Mouse (Mus musculus) midbrain, embryonic 16.5 days (tissue): ENCODE results near the gene Sparc. TPM values are rescaled to one million over a fixed set of nuclear protein-coding genes. Genes with fewer than 3 reads are reported as not detected.

Experiments used
- ATAC-seq: fragments of 200-750 bp; cut with Nextera tagmentation; 2 replicates; pipeline ENCODE4 v1.8.0; 2017; ENCODE audit warnings: moderate TSS enrichment
- H3K27ac ChIP-seq: fragments of 300-500 bp; sonication (generic); 2 replicates; pipeline ENCODE4 v1.5.1; 2014; ENCODE audit warnings: mild to moderate bottlenecking, low read length, mixed read lengths
- H3K27me3 ChIP-seq: fragments of 300-500 bp; sonication (generic); 2 replicates; pipeline ENCODE4 v1.6.1; 2014; ENCODE audit warnings: low read depth, low read length, mixed read lengths; ENCODE audit not compliant: control insufficient read depth, insufficient read depth
- H3K36me3 ChIP-seq: fragments of 300-500 bp; sonication (generic); 2 replicates; pipeline ENCODE4 v1.6.1; 2014; ENCODE audit warnings: mild to moderate bottlenecking, low read length, moderate library complexity, mixed read lengths; ENCODE audit not compliant: control insufficient read depth, insufficient read depth
- H3K4me1 ChIP-seq: fragments of 300-500 bp; sonication (generic); 2 replicates; pipeline ENCODE4 v1.6.1; 2014; ENCODE audit warnings: mild to moderate bottlenecking, low read length, mixed read lengths; ENCODE audit not compliant: control insufficient read depth, insufficient read depth
- H3K4me2 ChIP-seq: fragments of 300-500 bp; sonication (generic); 2 replicates; pipeline ENCODE4 v1.6.1; 2014; ENCODE audit warnings: mild to moderate bottlenecking, low read length, mixed read lengths
- H3K4me3 ChIP-seq: fragments of 300-500 bp; sonication (generic); 2 replicates; pipeline ENCODE4 v1.5.1; 2014; ENCODE audit warnings: low read depth, mild to moderate bottlenecking, low read length, moderate library complexity, mixed read lengths
- H3K9ac ChIP-seq: fragments of 300-500 bp; sonication (generic); 2 replicates; pipeline ENCODE4 v1.6.1; 2014; ENCODE audit warnings: low read depth, low read length, mixed read lengths
- H3K9me3 ChIP-seq: fragments of 300-500 bp; sonication (generic); replicated peaks from 2 replicates; pipeline ENCODE4 v1.6.1; 2014; ENCODE audit warnings: mild to moderate bottlenecking, low read length, mixed read lengths; ENCODE audit not compliant: control insufficient read depth, poor library complexity, severe bottlenecking
- WGBS: fragments of 180-500 bp; shearing (Covaris S2); extraction: QIAGEN DNeasy Blood & Tissue Kit; methylation state at CpG from one replicate; pipeline ENCODE4 v1.1.7; 2014; 5-methylcytosine and 5-hydroxymethylcytosine counted together
- polyA plus RNA-seq: library from polyadenylated mRNA; unstranded; fragments of >200 nt; fragmentation: Nextera tagmentation; extraction: Ambion mirVana; gene quantifications from 2 replicates; pipeline ENCODE4 v1.2.1, GENCODE M21; 2015

The Sparc gene
- 426 and 452 TPM in 2 replicates for polyA plus RNA-seq

DNA sequence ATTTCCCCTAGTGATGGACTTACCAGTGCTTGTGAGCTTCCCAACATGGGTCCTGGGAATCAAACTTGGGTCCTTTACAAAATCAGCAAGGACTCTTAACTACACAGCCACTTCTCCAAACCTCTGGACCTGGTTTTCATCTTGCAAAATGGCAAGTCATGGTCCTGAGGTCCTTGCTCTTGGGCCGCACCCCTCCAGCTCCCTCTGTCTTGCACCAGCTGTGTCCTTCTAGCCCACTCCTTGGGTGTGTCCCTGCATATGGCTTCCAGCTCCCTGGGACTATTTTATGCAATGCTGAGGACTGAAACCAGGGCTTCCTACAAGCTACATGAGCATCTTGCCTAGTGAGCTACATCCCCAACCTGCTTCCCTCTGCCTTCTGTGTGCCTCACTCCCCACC lies at the start of gene Sparc:
Gene Sparc, minus strand, starts transcription at position 206 of the 400 bp plus-strand sequence.
- 100% methylated on average over 1 of the region's 1 CpGs for WGBS
- H3K27me3 ChIP-seq, result no peaks in the 10 kb centered on the region
- no peak within 1 kb of the TSS for H3K9ac ChIP-seq
- peak within 1 kb of the TSS; percentile 39; the same call in 1 of the 2 replicates for H3K27ac ChIP-seq
- no peak for ATAC-seq
- no peaks in the 10 kb centered on the region for H3K9me3 ChIP-seq
- peaks cover 21% of the 10 kb centered on the region for H3K4me1 ChIP-seq
- H3K4me2 ChIP-seq, result no peak within 1 kb of the TSS
- H3K4me3 ChIP-seq, result no peak within 1 kb of the TSS
- H3K36me3 ChIP-seq, result no peaks in the 10 kb centered on the region

DNA sequence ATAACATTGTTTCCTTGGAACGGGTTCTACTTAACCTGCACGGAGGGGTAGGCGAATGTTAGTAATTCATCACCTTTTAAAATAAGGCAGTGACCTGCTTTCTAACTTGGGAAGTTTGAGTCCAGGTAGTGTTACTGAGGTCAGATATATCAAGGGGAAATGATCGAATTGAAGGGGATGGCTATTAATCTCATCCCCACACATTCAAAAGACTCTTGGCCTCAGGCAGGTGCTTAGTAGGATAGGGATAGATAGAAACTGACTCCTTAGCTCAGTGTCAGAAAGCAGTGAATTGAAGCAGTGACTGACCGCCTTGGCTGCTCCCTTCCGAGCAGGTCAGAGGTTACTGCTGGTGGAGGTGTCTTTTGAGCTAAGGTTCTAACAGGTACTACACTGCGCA lies 48.5 kb upstream of the Sparc start:
- peak overlapping the region; percentile 80; the same call in 1 of the 2 replicates for H3K4me3 ChIP-seq
- 95% methylated on average over 7 of the region's 7 CpGs for WGBS
- no peak overlapping the region for H3K27ac ChIP-seq
- H3K4me1 ChIP-seq, result peaks cover 25% of the 10 kb centered on the region
- H3K36me3 ChIP-seq, result no peaks in the 10 kb centered on the region
- no peaks in the 10 kb centered on the region for H3K27me3 ChIP-seq
- ATAC-seq, result no peak
- peak overlapping the region; percentile 86 for H3K4me2 ChIP-seq
- no peak overlapping the region for H3K9ac ChIP-seq
- no peaks in the 10 kb centered on the region for H3K9me3 ChIP-seq

DNA sequence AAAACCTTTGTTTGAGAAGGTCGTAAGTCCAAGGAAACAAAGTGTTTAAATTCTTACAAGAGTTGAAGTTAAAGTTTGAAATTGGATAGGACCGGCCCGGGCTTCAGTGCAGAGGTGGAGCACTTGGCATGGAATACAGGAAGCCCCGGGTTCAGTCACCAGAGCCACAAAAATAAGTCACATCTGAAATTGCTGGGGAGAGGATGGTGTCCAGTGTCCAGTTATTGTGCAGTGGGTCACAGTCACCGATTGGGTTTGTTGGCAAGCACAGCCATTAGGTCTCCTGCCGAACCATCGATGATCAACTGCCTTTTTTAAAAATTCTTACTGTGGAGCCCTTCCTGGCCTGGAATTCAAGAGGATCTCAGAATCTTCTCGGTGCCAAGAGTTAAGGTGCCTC lies 47.8 kb upstream of the Sparc start:
- Histone ChIP-seq H3K4me2 (peak overlapping the region; percentile 86), H3K9me3 (no peaks in the 10 kb centered on the region), H3K4me3 (peak overlapping the region; percentile 80), H3K27ac (no peak overlapping the region), H3K36me3 (no peaks in the 10 kb centered on the region), H3K4me1 (peaks cover 24% of the 10 kb centered on the region), H3K9ac (no peak overlapping the region), H3K27me3 (no peaks in the 10 kb centered on the region)
- WGBS, result 71% methylated on average over 8 of the region's 8 CpGs
- no peak for ATAC-seq

DNA sequence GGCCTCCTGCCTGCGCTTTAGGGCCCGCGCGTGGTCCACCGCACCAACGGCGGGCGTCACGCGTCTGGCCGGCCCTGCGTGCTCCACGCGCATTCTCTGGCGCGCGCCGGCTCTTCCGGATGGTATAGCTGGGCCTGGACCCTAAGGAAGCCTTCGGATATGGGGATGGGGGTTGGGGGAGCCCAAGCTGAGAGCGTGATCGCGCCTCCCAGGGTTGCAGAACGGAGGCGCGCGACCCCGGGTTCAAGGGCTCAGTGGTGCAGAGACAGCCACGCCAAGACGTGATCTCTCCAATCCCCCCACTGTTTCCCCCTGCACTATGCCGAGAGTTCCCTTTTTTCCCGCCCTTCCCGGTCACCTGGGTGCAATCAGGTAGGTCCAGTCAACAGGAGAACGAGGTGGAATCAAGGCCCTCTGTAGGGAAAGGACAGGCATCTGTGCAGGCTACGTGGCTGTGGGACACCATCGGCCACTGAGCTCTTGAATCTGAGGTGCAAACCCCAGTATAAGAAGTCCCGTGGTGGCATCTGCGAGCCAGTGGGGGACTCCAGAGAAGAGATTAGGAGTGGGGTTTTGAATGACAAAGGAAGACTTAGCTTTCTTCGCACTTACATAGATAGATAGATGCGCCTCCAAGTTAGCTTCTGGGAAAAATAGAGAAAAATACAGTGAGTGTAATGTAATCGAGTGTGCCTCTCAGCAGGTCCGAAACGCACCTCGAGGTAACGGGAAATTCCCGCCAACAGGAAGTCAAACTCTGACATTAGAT lies 47.1 kb upstream of the Sparc start:
- Histone ChIP-seq H3K9me3 (no peaks in the 10 kb centered on the region), H3K27me3 (no peaks in the 10 kb centered on the region), H3K27ac (peak overlapping the region; percentile 89), H3K4me1 (peaks cover 22% of the 10 kb centered on the region), H3K4me2 (peak overlapping the region; percentile 86), H3K9ac (peak overlapping the region; percentile 77), H3K36me3 (no peaks in the 10 kb centered on the region), H3K4me3 (peak overlapping the region; percentile 80)
- ATAC-seq, result peak; percentile 41
- WGBS, result under 1% methylated on average over 46 of the region's 46 CpGs

DNA sequence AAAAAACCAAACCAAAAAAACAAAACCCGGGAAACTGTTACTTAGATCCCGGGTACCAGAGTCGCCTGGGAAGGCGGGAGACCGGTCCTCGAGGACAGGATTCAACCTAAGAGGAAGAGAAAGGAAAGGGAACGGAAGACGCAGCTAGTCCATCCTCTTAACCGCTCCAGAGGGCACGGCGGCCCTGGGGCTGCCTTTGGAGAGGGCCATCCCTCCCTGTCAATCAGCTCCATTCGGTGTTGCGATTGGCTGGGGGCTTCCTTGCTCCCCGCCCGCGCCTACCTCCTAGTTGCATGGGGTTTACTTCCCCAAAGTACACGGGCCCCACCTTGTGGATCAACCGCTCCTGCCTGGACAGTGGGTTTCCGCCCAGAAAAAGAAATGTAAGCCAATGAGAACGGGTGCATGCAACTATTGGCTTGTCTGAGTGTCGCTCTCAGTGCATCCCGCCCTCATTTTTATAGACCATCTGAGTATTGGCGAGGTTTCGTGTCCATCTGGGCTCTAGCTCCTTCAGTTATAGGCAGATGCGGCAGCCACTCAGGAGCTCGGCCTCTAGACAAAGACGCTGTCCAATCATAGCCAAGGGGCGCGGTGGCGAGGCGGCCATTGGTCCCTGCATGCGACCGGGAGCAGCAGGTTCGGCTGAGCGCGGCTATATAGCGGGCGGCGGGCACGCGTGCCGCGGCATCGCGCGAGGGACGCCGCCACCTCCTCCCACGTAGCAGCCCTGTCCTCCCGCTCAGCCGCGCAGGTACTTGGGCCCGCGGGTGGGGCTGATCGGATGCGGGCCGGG lies 46.3 kb upstream of the Sparc start, which contains the start of gene G3bp1:
Gene G3bp1, plus strand, starts transcription at position 638 of the 796 bp plus-strand sequence.
- Histone ChIP-seq H3K4me1 (peaks cover 22% of the 10 kb centered on the region), H3K36me3 (no peaks in the 10 kb centered on the region), H3K9ac (peak within 1 kb of the TSS; percentile 77), H3K27ac (peak within 1 kb of the TSS; percentile 92), H3K9me3 (no peaks in the 10 kb centered on the region), H3K4me2 (peak within 1 kb of the TSS; percentile 90), H3K27me3 (no peaks in the 10 kb centered on the region), H3K4me3 (peak within 1 kb of the TSS; percentile 80)
- WGBS, result under 1% methylated on average over 51 of the region's 57 CpGs
- peak; percentile 98 for ATAC-seq

DNA sequence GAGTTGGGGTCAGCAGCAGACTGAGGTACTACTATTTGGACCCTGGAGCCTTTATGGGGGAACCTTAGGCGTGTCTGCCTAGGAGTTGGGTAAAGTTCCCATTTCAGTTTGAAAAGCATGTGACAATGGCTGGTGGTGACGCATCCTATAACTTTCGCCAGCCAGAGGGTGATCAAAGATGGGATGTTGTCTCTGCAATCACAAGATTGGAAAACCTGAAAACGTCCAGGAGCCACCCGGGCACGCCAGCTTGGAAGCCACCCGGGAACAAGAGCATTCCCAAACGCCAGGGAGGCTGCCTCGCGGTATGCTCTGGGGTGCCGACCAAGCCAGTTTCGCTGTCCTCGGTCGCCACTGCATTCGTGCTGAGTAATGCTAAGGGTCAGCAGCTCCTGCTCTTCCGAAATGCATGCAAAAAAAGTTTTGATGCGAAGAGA lies 45.6 kb upstream of the Sparc start:
- H3K27me3 ChIP-seq, result no peaks in the 10 kb centered on the region
- H3K4me2 ChIP-seq, result peak overlapping the region; percentile 90
- H3K9me3 ChIP-seq, result no peaks in the 10 kb centered on the region
- 1% methylated on average over 17 of the region's 17 CpGs for WGBS
- H3K9ac ChIP-seq, result peak overlapping the region; percentile 75
- peak overlapping the region; percentile 92 for H3K27ac ChIP-seq
- H3K4me3 ChIP-seq, result peak overlapping the region; percentile 48
- ATAC-seq, result 0 out of 2 replicates have a peak, but pooled peaks have one; percentile 9
- no peaks in the 10 kb centered on the region for H3K36me3 ChIP-seq
- H3K4me1 ChIP-seq, result peaks cover 22% of the 10 kb centered on the region

DNA sequence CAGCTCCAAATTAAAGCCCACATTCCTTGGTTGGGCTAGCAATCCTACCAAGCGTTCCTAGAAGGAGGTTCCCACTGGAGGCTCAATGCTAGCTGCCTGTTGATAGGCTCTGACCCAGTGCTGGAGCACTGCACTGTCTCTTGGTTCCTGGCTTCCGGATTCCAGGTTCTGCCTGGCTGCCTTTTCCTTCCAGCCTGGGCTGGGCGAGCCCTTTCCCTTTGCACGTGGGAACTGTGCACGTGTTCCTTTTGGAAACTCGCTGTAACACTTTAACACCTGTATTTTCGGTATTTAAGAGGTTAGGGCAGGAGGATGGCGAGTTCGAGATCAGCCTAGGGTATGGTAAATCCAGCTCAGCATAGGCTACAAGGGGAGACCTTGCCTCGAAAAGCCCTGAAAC lies 45.0 kb upstream of the Sparc start:
- no peaks in the 10 kb centered on the region for H3K9me3 ChIP-seq
- H3K36me3 ChIP-seq, result no peaks in the 10 kb centered on the region
- H3K27me3 ChIP-seq, result no peaks in the 10 kb centered on the region
- 70% methylated on average over 10 of the region's 10 CpGs for WGBS
- no peak overlapping the region for H3K9ac ChIP-seq
- peak overlapping the region; percentile 92 for H3K27ac ChIP-seq
- peaks cover 22% of the 10 kb centered on the region for H3K4me1 ChIP-seq
- peak overlapping the region; percentile 90 for H3K4me2 ChIP-seq
- no peak for ATAC-seq
- H3K4me3 ChIP-seq, result peak overlapping the region; percentile 48; the same call in 1 of the 2 replicates

DNA sequence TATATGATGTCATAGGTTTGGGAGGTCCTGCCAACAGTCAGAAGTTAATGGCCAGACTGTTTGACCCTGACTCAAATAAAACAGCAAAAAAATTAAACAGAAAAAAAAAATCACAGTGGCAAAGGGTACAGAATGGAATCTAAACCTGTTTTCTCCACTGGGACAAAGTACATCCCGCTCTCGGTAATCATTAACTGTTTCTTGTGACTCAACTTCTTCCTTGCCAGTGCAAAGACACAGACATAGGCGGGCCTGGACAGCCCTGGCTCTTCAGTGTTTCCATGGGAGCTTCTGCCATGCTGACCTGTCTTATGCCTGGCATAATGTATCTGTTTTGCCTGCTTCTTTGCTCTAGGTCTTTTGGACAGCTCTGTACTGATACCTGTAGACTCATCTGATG lies 42.2 kb upstream of the Sparc start:
- no peak overlapping the region for H3K27ac ChIP-seq
- no peaks in the 10 kb centered on the region for H3K9me3 ChIP-seq
- 94% methylated on average over 3 of the region's 3 CpGs for WGBS
- no peaks in the 10 kb centered on the region for H3K27me3 ChIP-seq
- no peaks in the 10 kb centered on the region for H3K36me3 ChIP-seq
- H3K4me3 ChIP-seq, result no peak overlapping the region
- H3K4me2 ChIP-seq, result no peak overlapping the region
- H3K9ac ChIP-seq, result no peak overlapping the region
- ATAC-seq, result no peak
- peaks cover 12% of the 10 kb centered on the region for H3K4me1 ChIP-seq
